Mouse (Mus musculus): ENCODE results near the gene Entpd1. TPM values are rescaled to one million over a fixed set of nuclear protein-coding genes. Genes with fewer than 3 reads are reported as not detected.

Entpd1 gene
- polyA plus RNA-seq, 1 experiment = 17.6 TPM

- WGBS = 69% methylated on average over 3 of the region's 3 CpGs
- no peaks in the 10 kb centered on the region; the same call in 1 of the 2 replicates for H3K4me1 ChIP-seq (ENCODE audit: control insufficient read depth, insufficient read depth, low read length)
- TF ChIP-seq CTCF (IDR thresholded peaks at IDR 0.05; ENCODE audit: control insufficient read depth, insufficient read depth, low read length) (no peak), POLR2A (IDR thresholded peaks at IDR 0.05; ENCODE audit: borderline replicate concordance, control insufficient read depth, low read depth, low read length) (no peak)
- no peak overlapping the region for H3K4me3 ChIP-seq (replicated peaks; ENCODE audit: control insufficient read depth, low read depth, low read length)
- no peak overlapping the region for H3K27ac ChIP-seq (ENCODE audit: control insufficient read depth, insufficient read depth, low read depth, low read length, poor library complexity)
Measured at GRCm38 (mm10) chr19:40632193-40632592, 20.0 kb downstream of the Entpd1 start.

GRCm38 (mm10) chr19:40632668-40633067, 20.5 kb downstream of the Entpd1 start:
- TF ChIP-seq POLR2A (IDR thresholded peaks at IDR 0.05; ENCODE audit: borderline replicate concordance, control insufficient read depth, low read depth, low read length) (no peak), CTCF (IDR thresholded peaks at IDR 0.05; ENCODE audit: control insufficient read depth, insufficient read depth, low read length) (no peak)
- no peak overlapping the region for H3K27ac ChIP-seq (ENCODE audit: control insufficient read depth, insufficient read depth, low read depth, low read length, poor library complexity)
- WGBS = 81% methylated on average over 5 of the region's 5 CpGs
- H3K4me1 ChIP-seq (ENCODE audit: control insufficient read depth, insufficient read depth, low read length) = no peaks in the 10 kb centered on the region; the same call in 1 of the 2 replicates
- H3K4me3 ChIP-seq (replicated peaks; ENCODE audit: control insufficient read depth, low read depth, low read length) = no peak overlapping the region

GRCm38 (mm10) chr19:40633144-40633543, 21.0 kb downstream of the Entpd1 start:
- WGBS = 52% methylated on average over 1 of the region's 1 CpGs
- Histone ChIP-seq H3K27ac (ENCODE audit: control insufficient read depth, insufficient read depth, low read depth, low read length, poor library complexity) (no peak overlapping the region), H3K4me3 (replicated peaks; ENCODE audit: control insufficient read depth, low read depth, low read length) (no peak overlapping the region), H3K4me1 (ENCODE audit: control insufficient read depth, insufficient read depth, low read length) (no peaks in the 10 kb centered on the region; the same call in 1 of the 2 replicates)
- TF ChIP-seq CTCF (IDR thresholded peaks at IDR 0.05; ENCODE audit: control insufficient read depth, insufficient read depth, low read length) (peak; percentile 22; the same call in 1 of the 2 replicates), POLR2A (IDR thresholded peaks at IDR 0.05; ENCODE audit: borderline replicate concordance, control insufficient read depth, low read depth, low read length) (no peak)

GRCm38 (mm10) chr19:40637091-40637490, 24.9 kb downstream of the Entpd1 start:
- peaks cover 2% of the 10 kb centered on the region for H3K4me1 ChIP-seq (ENCODE audit: control insufficient read depth, insufficient read depth, low read length)
- no peak overlapping the region for H3K4me3 ChIP-seq (replicated peaks; ENCODE audit: control insufficient read depth, low read depth, low read length)
- H3K27ac ChIP-seq (ENCODE audit: control insufficient read depth, insufficient read depth, low read depth, low read length, poor library complexity) = peak overlapping the region; percentile 79; the same call in 1 of the 2 replicates
- TF ChIP-seq CTCF (IDR thresholded peaks at IDR 0.05; ENCODE audit: control insufficient read depth, insufficient read depth, low read length) (no peak), POLR2A (IDR thresholded peaks at IDR 0.05; ENCODE audit: borderline replicate concordance, control insufficient read depth, low read depth, low read length) (no peak)
- 41% methylated on average over 4 of the region's 4 CpGs for WGBS

- TF ChIP-seq CTCF (IDR thresholded peaks at IDR 0.05; ENCODE audit: control insufficient read depth, insufficient read depth, low read length) (no peak), POLR2A (IDR thresholded peaks at IDR 0.05; ENCODE audit: borderline replicate concordance, control insufficient read depth, low read depth, low read length) (no peak)
- peak overlapping the region; percentile 79; the same call in 1 of the 2 replicates for H3K27ac ChIP-seq (ENCODE audit: control insufficient read depth, insufficient read depth, low read depth, low read length, poor library complexity)
- H3K4me3 ChIP-seq (replicated peaks; ENCODE audit: control insufficient read depth, low read depth, low read length) = no peak overlapping the region
- WGBS = 23% methylated on average over 7 of the region's 7 CpGs
- H3K4me1 ChIP-seq (ENCODE audit: control insufficient read depth, insufficient read depth, low read length) = peaks cover 2% of the 10 kb centered on the region
Measured at GRCm38 (mm10) chr19:40637601-40638000, 25.4 kb downstream of the Entpd1 start.

- WGBS = 41% methylated on average over 5 of the region's 5 CpGs
- H3K4me3 ChIP-seq (replicated peaks; ENCODE audit: control insufficient read depth, low read depth, low read length) = no peak overlapping the region
- peaks cover 3% of the 10 kb centered on the region for H3K4me1 ChIP-seq (ENCODE audit: control insufficient read depth, insufficient read depth, low read length)
- H3K27ac ChIP-seq (ENCODE audit: control insufficient read depth, insufficient read depth, low read depth, low read length, poor library complexity) = peak overlapping the region; percentile 79
- TF ChIP-seq POLR2A (IDR thresholded peaks at IDR 0.05; ENCODE audit: borderline replicate concordance, control insufficient read depth, low read depth, low read length) (no peak), CTCF (IDR thresholded peaks at IDR 0.05; ENCODE audit: control insufficient read depth, insufficient read depth, low read length) (no peak)
Measured at GRCm38 (mm10) chr19:40638582-40638981, 26.4 kb downstream of the Entpd1 start.

GRCm38 (mm10) chr19:40639729-40640304, 27.7 kb downstream of the Entpd1 start:
- WGBS = 38% methylated on average over 11 of the region's 11 CpGs
- TF ChIP-seq POLR2A (IDR thresholded peaks at IDR 0.05; ENCODE audit: borderline replicate concordance, control insufficient read depth, low read depth, low read length) (no peak), CTCF (IDR thresholded peaks at IDR 0.05; ENCODE audit: control insufficient read depth, insufficient read depth, low read length) (no peak)
- H3K4me1 ChIP-seq (ENCODE audit: control insufficient read depth, insufficient read depth, low read length) = peaks cover 3% of the 10 kb centered on the region
- H3K4me3 ChIP-seq (replicated peaks; ENCODE audit: control insufficient read depth, low read depth, low read length) = no peak overlapping the region
- peak overlapping the region; percentile 80 for H3K27ac ChIP-seq (ENCODE audit: control insufficient read depth, insufficient read depth, low read depth, low read length, poor library complexity)

GRCm38 (mm10) chr19:40640799-40641198, 28.6 kb downstream of the Entpd1 start:
- H3K4me3 ChIP-seq (replicated peaks; ENCODE audit: control insufficient read depth, low read depth, low read length) = no peak overlapping the region
- 54% methylated on average over 2 of the region's 2 CpGs for WGBS
- peaks cover 3% of the 10 kb centered on the region for H3K4me1 ChIP-seq (ENCODE audit: control insufficient read depth, insufficient read depth, low read length)
- no peak for TF ChIP-seq CTCF (IDR thresholded peaks at IDR 0.05; ENCODE audit: control insufficient read depth, insufficient read depth, low read length)
- TF ChIP-seq POLR2A (IDR thresholded peaks at IDR 0.05; ENCODE audit: borderline replicate concordance, control insufficient read depth, low read depth, low read length) = no peak
- H3K27ac ChIP-seq (ENCODE audit: control insufficient read depth, insufficient read depth, low read depth, low read length, poor library complexity) = no peak overlapping the region
